Mouse (Mus musculus) gastrocnemius, adult 2 months (tissue): ENCODE measurements at regions not wholly inside any gene's neighbourhood (a gene's known extent, or its start where the extent isn't known, plus 50 kb on each side); places are given as distances from the start of the nearest gene placed in this dataset.
A peak's percentile ranks its signal among the peaks of the same experiment; 100 is the strongest.

Experiments
- DNase-seq: peaks from one replicate; pipeline ENCODE4 v3.0.0; 2022
- H3K27ac ChIP-seq: fragments of 200-600 bp; 2 replicates; pipeline ENCODE4 v1.8.1; 2022; ENCODE audit warnings: mild to moderate bottlenecking
- H3K4me3 ChIP-seq: fragments of 200-600 bp; 2 replicates; pipeline ENCODE4 v1.8.1; 2022; ENCODE audit warnings: mild to moderate bottlenecking, moderate library complexity
- CTCF ChIP-seq: fragments of 200-600 bp; IDR thresholded peaks from 2 replicates; pipeline ENCODE4 v1.8.1; 2022; ENCODE audit warnings: antibody characterized with exemption, mild to moderate bottlenecking, moderate library complexity
- intact Hi-C: fragments of 180-260 bp; cut with DNase I; formaldehyde crosslinking; loops from one replicate; pipeline ENCODE4 v1.15.1; 2025

DNA sequence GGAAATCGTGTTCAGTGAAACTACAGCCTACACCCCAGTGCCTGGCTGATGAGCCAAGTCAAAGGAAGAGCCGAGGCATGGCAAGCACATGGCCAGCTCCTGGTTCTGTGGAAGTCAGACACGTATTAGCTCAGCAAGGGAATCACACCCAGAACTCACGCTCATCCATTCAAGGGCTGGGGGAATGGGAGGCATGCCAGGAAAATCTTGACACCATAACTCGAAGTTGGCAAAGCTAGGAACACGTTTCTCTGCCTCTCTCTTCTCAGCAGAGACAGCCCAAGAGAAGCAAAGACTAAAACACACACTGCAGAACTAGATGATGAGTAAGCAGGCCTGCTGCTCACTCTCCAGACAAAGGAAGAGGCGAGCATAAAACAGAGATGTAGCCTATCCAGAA, 53.5 kb upstream of the Ypel5 start:
- H3K27ac ChIP-seq: no peak overlapping the region
- H3K4me3 ChIP-seq: no peak overlapping the region
- TF ChIP-seq CTCF: no peak
- intact Hi-C loops: loop anchor here (5.0 kb wide), 1 partner anchor 1120 kb away; no protein-coding TSS in a partner anchor
- no peak for DNase-seq

DNA sequence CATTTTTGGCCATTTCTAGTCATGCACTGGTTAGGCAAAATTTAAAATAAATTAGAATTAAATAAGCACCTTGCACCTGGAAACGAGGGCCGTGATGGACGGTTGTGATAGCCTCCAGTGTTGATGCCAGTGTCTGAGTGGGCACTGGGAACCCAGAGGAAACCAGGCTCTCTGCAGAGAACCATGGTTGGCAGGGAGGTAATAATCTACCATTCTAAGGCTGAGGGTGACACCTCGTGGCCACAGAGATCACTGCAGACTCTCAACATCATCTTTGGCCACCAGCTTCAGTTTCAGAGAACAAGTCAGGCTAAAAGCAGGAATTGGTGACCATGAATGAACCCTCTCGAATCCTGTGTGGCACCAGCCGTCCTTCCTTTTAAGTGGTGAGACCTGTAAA, 54.5 kb upstream of the Ypel5 start:
- peak; percentile 85 for TF ChIP-seq CTCF
- Histone ChIP-seq H3K4me3 (no peak overlapping the region), H3K27ac (no peak overlapping the region)
- peak; percentile 60 for DNase-seq
- intact Hi-C loops: loop anchor here (5.0 kb wide), 1 partner anchor 1119 kb away; no protein-coding TSS in a partner anchor

DNA sequence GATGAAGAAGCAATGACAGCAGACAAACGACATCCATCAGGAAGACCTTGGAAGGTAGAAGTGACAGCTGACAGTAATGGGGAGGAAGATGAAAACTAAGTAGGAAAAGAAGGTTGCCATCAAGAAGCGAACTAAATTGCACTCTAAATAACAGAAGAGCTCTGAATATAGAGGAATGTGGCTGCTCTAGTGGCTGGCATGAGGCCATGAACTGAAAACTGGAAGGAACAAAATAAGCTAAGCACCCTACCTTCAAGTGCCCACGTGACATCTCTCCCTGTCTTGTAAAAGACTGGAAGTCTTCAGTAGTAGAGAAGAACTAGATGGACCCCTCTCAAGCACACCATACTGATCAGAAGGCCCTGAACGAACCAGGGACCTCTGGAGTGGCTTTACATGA, 68.0 kb upstream of the Ypel5 start:
- no peak overlapping the region for H3K4me3 ChIP-seq
- intact Hi-C loops: no loop called here
- TF ChIP-seq CTCF: no peak
- no peak for DNase-seq
- no peak overlapping the region for H3K27ac ChIP-seq

DNA sequence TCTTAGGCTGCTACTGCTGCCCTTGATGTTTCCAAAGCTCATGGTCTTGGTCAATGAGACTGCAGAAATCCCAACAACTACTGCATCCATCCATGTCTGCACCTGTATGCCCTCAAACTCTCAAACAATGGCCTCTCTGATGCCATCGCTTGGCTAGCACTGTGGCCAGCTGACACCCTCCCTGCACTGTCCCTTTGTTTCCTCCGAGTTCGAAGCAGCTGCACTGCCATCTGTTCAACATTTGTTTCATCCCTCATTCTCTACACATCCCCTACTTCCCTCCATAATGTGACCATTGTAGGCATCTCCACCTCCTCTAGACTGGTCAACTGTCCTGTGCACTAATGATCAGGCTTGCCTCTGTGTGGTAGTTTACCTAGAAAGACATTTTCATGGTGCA, 75.3 kb upstream of the Ypel5 start:
- no peak for TF ChIP-seq CTCF
- intact Hi-C loops: no loop called here
- DNase-seq: no peak
- no peak overlapping the region for H3K27ac ChIP-seq
- no peak overlapping the region for H3K4me3 ChIP-seq

DNA sequence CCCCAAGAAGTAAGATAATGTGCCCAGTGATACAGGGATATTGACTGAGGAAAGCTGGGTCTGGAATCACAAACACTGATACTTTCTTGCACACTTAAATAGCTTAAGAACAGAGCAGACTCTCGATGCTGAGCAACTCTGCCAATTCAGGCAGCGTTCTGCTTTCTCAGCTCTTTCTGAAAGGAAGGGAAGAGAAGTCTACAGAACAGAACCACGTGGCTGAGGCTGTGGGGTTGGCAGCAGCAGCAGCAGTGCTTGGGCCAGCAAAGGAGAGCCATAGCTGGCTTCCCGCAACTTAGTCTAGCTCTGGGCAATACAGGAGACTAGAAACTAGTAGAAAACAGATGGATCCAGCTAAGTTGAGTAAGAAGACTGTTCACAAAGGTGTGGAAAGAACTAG, 89.8 kb upstream of the Ypel5 start:
- no peak for DNase-seq
- Histone ChIP-seq H3K4me3 (no peak overlapping the region), H3K27ac (no peak overlapping the region)
- TF ChIP-seq CTCF: no peak
- intact Hi-C loops: no loop called here

DNA sequence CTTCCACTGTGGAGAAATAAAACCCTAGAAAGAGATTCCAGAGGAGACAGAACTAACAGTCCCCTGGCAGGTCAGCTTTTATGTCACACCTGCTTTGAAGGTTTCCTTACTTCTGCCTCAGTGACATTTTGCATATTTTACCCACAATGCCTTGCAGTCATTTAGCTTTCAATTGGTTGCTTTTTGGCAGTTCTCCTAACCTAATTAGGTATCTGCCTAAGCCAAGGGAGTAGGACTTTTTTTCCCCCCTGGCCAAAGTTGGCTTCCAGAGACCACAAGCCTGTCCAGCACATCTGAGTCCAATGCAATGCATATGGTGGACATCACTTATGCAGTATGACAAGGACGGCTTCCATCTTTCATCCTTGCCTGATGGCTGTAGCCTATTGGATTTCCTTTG, 103.2 kb upstream of the Ypel5 start:
- Histone ChIP-seq H3K4me3 (no peak overlapping the region), H3K27ac (no peak overlapping the region)
- DNase-seq: no peak
- TF ChIP-seq CTCF: no peak
- intact Hi-C loops: no loop called here

DNA sequence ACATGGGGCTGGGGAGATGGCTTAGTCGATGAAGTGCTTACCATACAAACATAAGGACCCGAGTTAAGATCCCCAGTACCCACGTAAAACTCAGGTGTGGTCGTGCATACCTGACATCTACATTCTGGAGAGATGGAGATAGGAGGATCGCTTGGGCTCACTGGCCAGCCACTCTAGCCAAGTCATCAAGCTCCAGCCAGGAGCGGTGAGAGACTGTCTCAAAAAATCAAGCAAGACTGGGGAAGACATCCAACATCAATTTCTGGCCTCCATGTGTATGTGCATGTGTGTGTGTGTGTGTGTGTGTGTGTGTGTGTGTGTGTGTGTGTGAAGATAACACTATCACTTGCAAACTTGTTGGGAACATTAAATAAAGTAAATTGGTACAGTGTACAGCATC, 104.6 kb upstream of the Ypel5 start:
- no peak for TF ChIP-seq CTCF
- intact Hi-C loops: no loop called here
- no peak overlapping the region for H3K27ac ChIP-seq
- H3K4me3 ChIP-seq: no peak overlapping the region
- no peak for DNase-seq

DNA sequence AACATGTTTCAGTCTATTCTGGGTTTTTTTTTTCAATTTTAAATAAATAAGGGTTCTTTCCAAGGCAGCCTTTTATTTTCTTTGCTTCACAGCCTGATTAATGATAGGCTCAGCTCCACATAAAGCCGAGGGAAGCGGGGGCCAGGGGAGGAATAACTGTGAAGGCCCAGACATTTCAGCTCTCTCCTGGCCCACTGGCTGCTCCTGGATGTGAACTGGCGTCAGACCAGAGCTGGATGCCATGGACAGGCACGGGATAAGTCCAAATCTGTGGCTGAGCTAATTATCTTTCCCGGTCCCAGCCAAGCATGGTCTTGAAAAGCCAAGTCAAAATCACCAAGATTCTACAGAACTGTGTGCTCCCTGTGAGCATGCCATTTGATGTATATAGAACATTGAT, 105.1 kb upstream of the Ypel5 start:
- Histone ChIP-seq H3K27ac (no peak overlapping the region), H3K4me3 (no peak overlapping the region)
- intact Hi-C loops: no loop called here
- no peak for DNase-seq
- TF ChIP-seq CTCF: no peak

DNA sequence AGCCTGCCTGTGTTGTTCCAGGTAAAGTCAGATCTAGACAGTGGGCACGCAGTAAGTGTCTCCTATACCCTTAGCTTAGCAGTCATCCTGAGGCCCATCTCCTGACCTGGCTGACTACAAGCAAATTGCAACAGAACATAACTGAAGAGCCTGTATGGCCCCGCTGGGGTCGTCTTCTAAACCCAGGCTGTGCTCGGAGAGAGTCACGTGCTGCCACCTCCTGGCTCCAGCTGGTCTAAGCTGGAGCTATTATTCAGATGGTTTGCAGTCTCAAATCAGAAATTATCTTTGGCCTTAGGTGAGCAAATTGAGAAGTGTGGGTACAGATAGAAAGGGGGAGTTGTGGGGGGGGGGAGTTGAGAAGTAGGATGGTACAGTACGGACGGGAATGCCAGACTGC, 115.5 kb upstream of the Ypel5 start:
- intact Hi-C loops: no loop called here

DNA sequence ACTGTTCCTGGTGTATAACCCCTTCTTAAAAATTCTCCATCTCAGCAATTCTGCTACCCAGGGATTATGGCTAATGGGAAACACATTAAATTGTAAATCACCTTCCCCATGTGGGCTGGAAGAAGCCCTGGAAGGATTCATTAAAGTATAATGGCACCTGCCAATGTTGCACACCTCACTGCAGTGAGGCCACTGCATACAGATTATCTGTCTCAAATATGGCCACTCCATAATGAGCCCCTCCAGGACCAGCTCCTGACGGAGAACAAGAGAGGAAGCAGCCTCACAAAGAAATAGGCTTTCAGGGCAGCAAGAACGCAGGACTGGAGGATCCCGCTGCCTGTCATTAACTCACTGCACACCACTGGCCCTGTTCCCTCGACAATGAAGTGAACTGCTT, 115.2 kb upstream of the Alk start:
- Histone ChIP-seq H3K27ac (no peak overlapping the region), H3K4me3 (no peak overlapping the region)
- intact Hi-C loops: no loop called here
- DNase-seq: no peak
- TF ChIP-seq CTCF: no peak

More for the DNA sequence above, 115.5 kb upstream of the Ypel5 start:
- DNase-seq: no peak
- no peak overlapping the region for H3K4me3 ChIP-seq
- TF ChIP-seq CTCF: no peak
- H3K27ac ChIP-seq: no peak overlapping the region

DNA sequence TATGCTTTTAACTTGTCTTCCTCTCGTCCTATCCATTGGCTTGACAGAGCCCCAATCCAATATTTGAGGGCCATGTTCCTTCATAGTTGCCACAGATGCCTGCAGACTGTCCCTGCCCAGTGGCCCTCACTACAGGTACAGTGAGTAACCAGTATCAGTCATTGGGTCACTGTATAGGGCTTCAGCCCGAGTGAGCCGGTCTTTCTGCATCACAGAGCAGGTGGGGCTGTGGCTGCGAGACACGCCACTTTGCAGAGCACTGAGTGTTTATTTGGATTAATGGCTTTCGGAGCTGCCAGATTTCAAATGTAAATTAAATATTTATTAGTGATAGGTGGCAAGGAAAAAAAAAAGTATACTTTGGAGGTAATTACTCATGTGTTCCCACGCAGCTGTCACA, 87.2 kb upstream of the Alk start:
- intact Hi-C loops: no loop called here
- no peak overlapping the region for H3K4me3 ChIP-seq

DNA sequence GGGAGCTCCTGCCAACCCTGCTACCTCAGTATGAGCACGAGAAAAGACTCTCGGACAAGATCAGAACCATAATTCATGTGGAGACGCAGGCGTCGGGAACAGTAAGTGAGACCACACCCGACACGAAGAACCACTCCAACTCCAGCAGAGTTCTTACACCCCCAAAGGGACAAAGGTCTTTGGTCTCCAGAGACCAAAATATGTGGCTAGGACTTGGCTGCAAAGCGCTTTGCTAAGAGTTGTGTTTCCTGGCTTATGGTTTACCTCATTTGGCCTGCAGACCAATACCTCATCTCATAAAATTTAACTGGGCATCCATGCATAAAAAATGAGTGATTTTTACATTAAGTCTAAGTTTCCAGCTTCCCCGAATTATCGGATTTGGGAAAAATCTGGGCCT, 85.2 kb upstream of the Alk start:
- no peak overlapping the region for H3K4me3 ChIP-seq
- no peak for TF ChIP-seq CTCF
- intact Hi-C loops: no loop called here
- H3K27ac ChIP-seq: no peak overlapping the region
- no peak for DNase-seq

More for the DNA sequence above, 87.2 kb upstream of the Alk start:
- no peak for TF ChIP-seq CTCF
- DNase-seq: no peak
- H3K27ac ChIP-seq: no peak overlapping the region

DNA sequence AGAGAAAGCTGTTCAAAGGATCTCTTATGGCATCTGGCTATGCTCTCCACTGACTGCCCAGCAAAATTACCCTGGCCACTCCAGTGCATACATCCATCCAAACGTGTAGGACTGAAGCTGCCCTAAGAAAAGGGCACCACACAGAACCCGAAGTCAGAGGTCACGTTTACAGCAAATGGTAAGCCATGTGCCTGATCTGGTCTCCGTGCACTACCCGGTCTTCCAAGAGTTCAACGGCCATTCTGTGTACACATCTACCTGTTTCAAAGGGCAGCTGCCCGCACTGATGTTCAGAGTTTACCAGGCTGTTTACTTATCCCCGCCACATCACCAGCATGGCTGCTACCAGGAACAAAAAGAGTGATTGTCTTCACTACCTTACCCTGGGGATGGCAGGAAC, 84.4 kb upstream of the Alk start:
- DNase-seq: no peak
- Histone ChIP-seq H3K27ac (no peak overlapping the region), H3K4me3 (no peak overlapping the region)
- intact Hi-C loops: no loop called here
- TF ChIP-seq CTCF: no peak

DNA sequence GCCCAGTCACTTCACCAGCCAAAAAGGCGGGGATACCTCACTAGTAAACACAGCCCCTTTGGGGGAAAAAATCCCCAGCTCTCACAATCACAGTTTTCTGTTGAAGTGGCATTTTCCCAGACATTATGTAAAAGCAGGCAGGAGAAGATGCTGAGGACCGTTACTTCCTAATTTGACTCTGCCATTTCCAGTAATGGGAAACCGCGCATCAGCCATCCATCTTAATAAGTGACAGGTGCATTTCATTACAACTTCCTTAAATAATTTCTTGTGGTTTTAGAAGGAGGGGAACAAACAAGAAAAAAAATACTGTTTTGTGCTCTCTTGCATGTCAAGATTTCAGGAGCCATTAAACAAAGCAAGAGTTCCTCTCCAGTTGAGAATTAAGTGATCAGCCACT, 70.2 kb upstream of the Alk start:
- no peak for DNase-seq
- intact Hi-C loops: no loop called here
- Histone ChIP-seq H3K4me3 (no peak overlapping the region), H3K27ac (no peak overlapping the region)
- TF ChIP-seq CTCF: no peak

DNA sequence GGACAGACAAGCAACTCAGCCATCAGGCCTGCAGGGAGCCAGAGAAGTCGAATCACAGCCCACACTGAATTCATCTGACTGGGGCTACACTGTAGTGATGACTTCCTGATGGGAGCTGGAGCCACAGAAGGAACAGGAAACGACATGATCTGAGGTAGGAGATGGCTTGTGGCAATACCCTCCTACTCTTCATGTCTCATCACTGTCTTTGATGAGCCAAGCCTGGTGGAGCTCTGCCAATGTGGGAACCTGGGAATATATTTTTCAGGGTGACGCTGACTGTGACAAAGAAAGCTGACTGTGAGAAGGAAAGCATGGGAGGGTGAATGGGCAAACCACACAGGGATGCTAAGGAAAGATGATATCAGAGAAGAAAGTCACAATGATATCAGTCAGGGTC, 67.6 kb upstream of the Alk start:
- intact Hi-C loops: no loop called here
- Histone ChIP-seq H3K27ac (no peak overlapping the region), H3K4me3 (no peak overlapping the region)
- no peak for TF ChIP-seq CTCF
- DNase-seq: no peak
